In the genomic region with DNA sequence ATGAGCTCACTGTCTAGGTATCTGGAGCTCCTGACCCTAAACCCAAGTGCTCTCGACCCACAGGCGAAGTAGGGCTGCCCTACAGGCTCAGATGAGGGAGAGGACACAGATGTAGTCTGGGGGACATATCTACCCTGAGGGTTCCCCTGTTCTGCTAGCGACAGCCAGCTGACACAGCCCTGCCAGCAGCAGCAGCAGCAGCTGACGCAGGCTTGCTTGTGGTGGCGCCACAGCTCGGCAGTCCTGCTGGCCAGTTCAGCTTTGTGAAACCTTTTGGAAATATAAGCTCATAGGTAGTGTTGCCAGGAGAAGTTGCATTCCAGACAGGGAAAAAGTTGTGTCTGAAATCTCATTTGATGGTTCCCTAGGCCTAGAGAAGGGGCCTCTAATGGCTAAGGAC, we compare ENCODE assay signal across 25 mouse cellular contexts. TPM values are rescaled to one million over a fixed set of nuclear protein-coding genes. Genes with fewer than 3 reads are reported as not detected.
A peak's percentile ranks its signal among the peaks of the same experiment; 100 is the strongest.
DNase-seq lines count a peak whose midpoint lies in the region; ATAC-seq and TF ChIP-seq lines count a peak whose summit lies in the region.
"Had no signal": no experiment of that assay in that cellular context is flagged by ENCODE, and none has a peak within 500 bp of the region (broad histone marks: within the 10 kb centered on the region; RNA-seq: fewer than 3 reads in every experiment).

No protein-coding gene starts in this region.

- peaks cover 21% of the 10 kb centered on the region for H3K36me3 ChIP-seq in heart, embryonic 10.5 days
- no peaks in the 10 kb centered on the region for H3K36me3 ChIP-seq in heart, adult 2 months (ENCODE audit: control insufficient read depth, insufficient read depth, low read length)
- H3K36me3 ChIP-seq in heart, embryonic 16.5 days (ENCODE audit: control insufficient read depth, insufficient read depth): peaks cover 21% of the 10 kb centered on the region
- peaks cover 20% of the 10 kb centered on the region for H3K36me3 ChIP-seq in limb, embryonic 14.5 days (ENCODE audit: control insufficient read depth, insufficient read depth, low read length)
- H3K36me3 ChIP-seq in limb, embryonic 10.5 days: peaks cover 30% of the 10 kb centered on the region
- H3K36me3 ChIP-seq in limb, embryonic 15.5 days: peaks cover 26% of the 10 kb centered on the region

- no peak for DNase-seq in heart, embryonic 10.5 days (ENCODE audit: low spot score)
- DNase-seq in heart, adult 2 months: no peak
- no peak for DNase-seq in heart, adult 8-10 months (ENCODE audit: low spot score)
- no peak for DNase-seq in limb, embryonic 14.5 days (ENCODE audit: low spot score)
- no peak for DNase-seq in limb, embryonic 10.5 days (ENCODE audit: low spot score)
- no peak for DNase-seq in frontal cortex, postnatal 36 days (ENCODE audit: low spot score in 2 of 2)
- DNase-seq: adrenal gland, adult 8-10 months; B cell, adult 2 months; cerebellum, adult 2 months; heart, postnatal 36 days; layer of hippocampus, adult 9-11 months; liver, postnatal 0 days; lung, postnatal 4 days; right cerebral cortex, postnatal 14 days had no signal

- H3K27me3 ChIP-seq in heart, embryonic 10.5 days (ENCODE audit: insufficient read depth, poor library complexity, severe bottlenecking): no peaks in the 10 kb centered on the region
- H3K27me3 ChIP-seq in heart, adult 2 months (ENCODE audit: control insufficient read depth, insufficient read depth, low read length): no peaks in the 10 kb centered on the region
- H3K27me3 ChIP-seq in heart, embryonic 16.5 days (ENCODE audit: control insufficient read depth, insufficient read depth, low read length): no peaks in the 10 kb centered on the region
- H3K27me3 ChIP-seq in limb, embryonic 14.5 days (ENCODE audit: control insufficient read depth, insufficient read depth, low read length): no peaks in the 10 kb centered on the region
- H3K27me3 ChIP-seq in limb, embryonic 10.5 days (ENCODE audit: low read depth, poor library complexity, severe bottlenecking): no peaks in the 10 kb centered on the region
- H3K27me3 ChIP-seq in limb, embryonic 15.5 days: no peaks in the 10 kb centered on the region
- H3K27me3 ChIP-seq: limb, embryonic 12.5 days; liver, embryonic 12.5 days; neural tube, embryonic 15.5 days had no signal

- H3K4me1 ChIP-seq in heart, embryonic 10.5 days: peaks cover 16% of the 10 kb centered on the region
- peaks cover 2% of the 10 kb centered on the region for H3K4me1 ChIP-seq in heart, adult 2 months (ENCODE audit: control insufficient read depth, insufficient read depth, low read length)
- H3K4me1 ChIP-seq in heart, embryonic 16.5 days (ENCODE audit: control insufficient read depth, insufficient read depth, low read length): peaks cover 22% of the 10 kb centered on the region
- no peaks in the 10 kb centered on the region; the same call in none of the 2 replicates for H3K4me1 ChIP-seq in limb, embryonic 14.5 days (ENCODE audit: control insufficient read depth, insufficient read depth, low read length)
- peaks cover 13% of the 10 kb centered on the region for H3K4me1 ChIP-seq in limb, embryonic 10.5 days
- H3K4me1 ChIP-seq in limb, embryonic 15.5 days: peaks cover 18% of the 10 kb centered on the region

- TF ChIP-seq POLR2A in heart, adult 2 months (IDR thresholded peaks at IDR 0.05; ENCODE audit: insufficient read depth, low read depth, low read length): no peak
- no peak for TF ChIP-seq POLR2A in limb, embryonic 14.5 days (IDR thresholded peaks at IDR 0.05; ENCODE audit: borderline replicate concordance, extremely low read depth, insufficient read depth, insufficient read length)

- intact Hi-C loops in heart, adult 2 months (cut with DNase I): no loop called here

- 44% methylated on average over 6 of the region's 6 CpGs for WGBS in heart, embryonic 10.5 days
- 44% methylated on average over 6 of the region's 6 CpGs for WGBS in heart, adult 2 months
- WGBS in heart, embryonic 16.5 days: 36% methylated on average over 6 of the region's 6 CpGs
- 56% methylated on average over 6 of the region's 6 CpGs for WGBS in limb, embryonic 14.5 days
- WGBS in limb, embryonic 10.5 days: 62% methylated on average over 6 of the region's 6 CpGs
- WGBS in limb, embryonic 15.5 days: 51% methylated on average over 6 of the region's 6 CpGs

- H3K79me2 ChIP-seq in heart, adult 2 months (replicated peaks; ENCODE audit: control insufficient read depth, insufficient read depth, low read length): peaks cover 2% of the 10 kb centered on the region; the same call in 1 of the 2 replicates

- no peak overlapping the region for H3K4me3 ChIP-seq in heart, embryonic 10.5 days
- H3K4me3 ChIP-seq in heart, adult 2 months: no peak overlapping the region
- no peak overlapping the region for H3K4me3 ChIP-seq in heart, embryonic 16.5 days (ENCODE audit: low read length)
- H3K4me3 ChIP-seq in limb, embryonic 14.5 days (replicated peaks; ENCODE audit: low read length): no peak overlapping the region
- H3K4me3 ChIP-seq in limb, embryonic 10.5 days: no peak overlapping the region
- H3K4me3 ChIP-seq in limb, embryonic 15.5 days: no peak overlapping the region
- H3K4me3 ChIP-seq: limb, embryonic 12.5 days; liver, embryonic 12.5 days; neural tube, embryonic 15.5 days had no signal

- TF ChIP-seq EP300 in heart, adult 2 months (IDR thresholded peaks at IDR 0.05; ENCODE audit: insufficient read depth, low read depth, low read length): no peak

- no peak overlapping the region for H3K4me2 ChIP-seq in heart, embryonic 16.5 days (ENCODE audit: low read depth, low read length)
- no peak overlapping the region for H3K4me2 ChIP-seq in limb, embryonic 14.5 days (replicated peaks; ENCODE audit: low read depth, low read length, severe bottlenecking)
- H3K4me2 ChIP-seq in limb, embryonic 15.5 days: no peak overlapping the region
- H3K4me2 ChIP-seq: hindbrain, embryonic 14.5 days; limb, embryonic 12.5 days; liver, embryonic 12.5 days; neural tube, embryonic 15.5 days had no signal

- no peaks in the 10 kb centered on the region for H3K9me3 ChIP-seq in heart, embryonic 10.5 days
- H3K9me3 ChIP-seq in heart, embryonic 16.5 days (replicated peaks; ENCODE audit: control insufficient read depth, low read length): no peaks in the 10 kb centered on the region
- no peaks in the 10 kb centered on the region for H3K9me3 ChIP-seq in limb, embryonic 14.5 days (ENCODE audit: control insufficient read depth, low read length)
- H3K9me3 ChIP-seq in limb, embryonic 10.5 days (replicated peaks): no peaks in the 10 kb centered on the region
- no peaks in the 10 kb centered on the region for H3K9me3 ChIP-seq in limb, embryonic 15.5 days
- H3K9me3 ChIP-seq: limb, embryonic 12.5 days; liver, embryonic 12.5 days; neural tube, embryonic 15.5 days had no signal

- H3K27ac ChIP-seq in heart, embryonic 10.5 days: peak overlapping the region; percentile 36; the same call in 1 of the 2 replicates
- no peak overlapping the region for H3K27ac ChIP-seq in heart, adult 2 months
- H3K27ac ChIP-seq in heart, embryonic 16.5 days (ENCODE audit: low read length): peak overlapping the region; percentile 59
- 0 out of 2 replicates have a peak overlapping the region, but pooled peaks have one; percentile 43 for H3K27ac ChIP-seq in limb, embryonic 14.5 days (replicated peaks; ENCODE audit: low read depth, low read length)
- H3K27ac ChIP-seq in limb, embryonic 10.5 days: no peak overlapping the region
- peak overlapping the region; percentile 2; the same call in 1 of the 2 replicates for H3K27ac ChIP-seq in limb, embryonic 15.5 days
- H3K27ac ChIP-seq: hindbrain, embryonic 14.5 days; limb, embryonic 12.5 days; liver, embryonic 12.5 days; neural tube, embryonic 15.5 days had no signal

- ATAC-seq in heart, embryonic 16.5 days (replicated peaks; ENCODE audit: extremely low read depth, insufficient read depth, low FRiP score): no peak
- no peak for ATAC-seq in limb, embryonic 14.5 days (ENCODE audit: low FRiP score, low read depth)
- ATAC-seq in limb, embryonic 15.5 days (ENCODE audit: insufficient number of reproducible peaks, low FRiP score, low TSS enrichment, low read depth): no peak
- ATAC-seq: forebrain, embryonic 14.5 days; inflammation-experienced regulatory T-cells, adult 6 months; liver, embryonic 12.5 days; liver, postnatal 0 days; lung, postnatal 0 days had no signal

- TF ChIP-seq CTCF in heart, adult 2 months (IDR thresholded peaks at IDR 0.05): no peak

- no peak overlapping the region for H3K9ac ChIP-seq in heart, adult 2 months (ENCODE audit: low read depth, low read length)
- peak overlapping the region; percentile 30; the same call in 1 of the 2 replicates for H3K9ac ChIP-seq in heart, embryonic 16.5 days (ENCODE audit: low read length)
- no peak overlapping the region for H3K9ac ChIP-seq in limb, embryonic 14.5 days (ENCODE audit: low read depth, low read length, severe bottlenecking)
- H3K9ac ChIP-seq in limb, embryonic 15.5 days: no peak overlapping the region
- H3K9ac ChIP-seq: hindbrain, embryonic 14.5 days; limb, embryonic 12.5 days; liver, postnatal 0 days; neural tube, embryonic 15.5 days had no signal

RNA-seq across cellular contexts. Expression of gene Zswim4, which starts 4.3 kb away (rescaled TPM):
- 14.4 and 17.5 TPM in 2 replicates for polyA plus RNA-seq in heart, embryonic 10.5 days (2016; fragmentation: Nextera tagmentation; extraction: Ambion mirVana)
- 1 to 10 TPM; 6.8 to 8.2 TPM for total RNA-seq in heart, adult 2 months (2021)
- polyA plus RNA-seq in heart, adult 2 months (2012; rRNA removed): 7.6 and 10.4 TPM in 2 replicates
- polyA plus RNA-seq in heart, embryonic 16.5 days (2015; fragmentation: Nextera tagmentation; extraction: Ambion mirVana): 8.4 and 9.9 TPM in 2 replicates
- 1 to 10 TPM; 6.6 to 8.0 (median 7.2) TPM for total RNA-seq in heart, adult 8-10 months (2022)
- 23.8 and 35.1 TPM in 2 replicates for polyA plus RNA-seq in limb, embryonic 14.5 days (2012; rRNA removed)
- 13.9 and 17.1 TPM in 2 replicates for polyA plus RNA-seq in limb, embryonic 14.5 days (2014; fragmentation: Nextera tagmentation; extraction: Ambion mirVana)
- polyA plus RNA-seq in limb, embryonic 10.5 days (2016; fragmentation: Nextera tagmentation; extraction: Ambion mirVana): 40.1 and 44.4 TPM in 2 replicates
- polyA plus RNA-seq in limb, embryonic 15.5 days (2015; fragmentation: Nextera tagmentation; extraction: Ambion mirVana): 13.5 and 15.1 TPM in 2 replicates

RNA-seq across cellular contexts. Expression of gene D8Ertd738e, which starts 8.4 kb away (rescaled TPM):
- polyA plus RNA-seq in heart, embryonic 10.5 days (2016; fragmentation: Nextera tagmentation; extraction: Ambion mirVana): 353 and 374 TPM in 2 replicates
- 100 to 1,000 TPM; 206 to 249 TPM for total RNA-seq in heart, adult 2 months (2021)
- 144 and 158 TPM in 2 replicates for polyA plus RNA-seq in heart, adult 2 months (2012; rRNA removed)
- polyA plus RNA-seq in heart, embryonic 16.5 days (2015; fragmentation: Nextera tagmentation; extraction: Ambion mirVana): 297 and 311 TPM in 2 replicates
- total RNA-seq in heart, adult 8-10 months (2022): 100 to 1,000 TPM; 165 to 232 (median 189) TPM
- polyA plus RNA-seq in limb, embryonic 14.5 days (2012; rRNA removed): 173 and 221 TPM in 2 replicates
- polyA plus RNA-seq in limb, embryonic 14.5 days (2014; fragmentation: Nextera tagmentation; extraction: Ambion mirVana): 374 and 380 TPM in 2 replicates
- 420 and 449 TPM in 2 replicates for polyA plus RNA-seq in limb, embryonic 10.5 days (2016; fragmentation: Nextera tagmentation; extraction: Ambion mirVana)
- polyA plus RNA-seq in limb, embryonic 15.5 days (2015; fragmentation: Nextera tagmentation; extraction: Ambion mirVana): 309 and 325 TPM in 2 replicates

RNA-seq across cellular contexts. Expression of gene Mri1, which starts 16.0 kb away (rescaled TPM):
- 60.5 and 74.9 TPM in 2 replicates for polyA plus RNA-seq in heart, embryonic 10.5 days (2016; fragmentation: Nextera tagmentation; extraction: Ambion mirVana)
- total RNA-seq in heart, adult 2 months (2021): 10 to 100 TPM; 10.8 to 12.0 TPM
- 13.6 and 20.8 TPM in 2 replicates for polyA plus RNA-seq in heart, adult 2 months (2012; rRNA removed)
- polyA plus RNA-seq in heart, embryonic 16.5 days (2015; fragmentation: Nextera tagmentation; extraction: Ambion mirVana): 45.0 and 46.2 TPM in 2 replicates
- 10 to 100 TPM; 10.5 to 15.0 (median 12.5) TPM for total RNA-seq in heart, adult 8-10 months (2022)
- 49.3 and 107 TPM in 2 replicates for polyA plus RNA-seq in limb, embryonic 14.5 days (2012; rRNA removed)
- 58.1 and 60.4 TPM in 2 replicates for polyA plus RNA-seq in limb, embryonic 14.5 days (2014; fragmentation: Nextera tagmentation; extraction: Ambion mirVana)
- polyA plus RNA-seq in limb, embryonic 10.5 days (2016; fragmentation: Nextera tagmentation; extraction: Ambion mirVana): 75.0 and 83.0 TPM in 2 replicates
- polyA plus RNA-seq in limb, embryonic 15.5 days (2015; fragmentation: Nextera tagmentation; extraction: Ambion mirVana): 62.0 and 65.5 TPM in 2 replicates

RNA-seq across cellular contexts. Expression of gene Ccdc130, which starts 29.0 kb away (rescaled TPM):
- polyA plus RNA-seq in heart, embryonic 10.5 days (2016; fragmentation: Nextera tagmentation; extraction: Ambion mirVana): 18.8 and 20.8 TPM in 2 replicates
- total RNA-seq in heart, adult 2 months (2021): 1 to 10 TPM; 5.0 to 8.1 TPM
- 19.9 and 20.8 TPM in 2 replicates for polyA plus RNA-seq in heart, adult 2 months (2012; rRNA removed)
- 14.9 and 19.4 TPM in 2 replicates for polyA plus RNA-seq in heart, embryonic 16.5 days (2015; fragmentation: Nextera tagmentation; extraction: Ambion mirVana)
- 10 to 100 TPM in 2 of 4 experiments, 1 to 10 TPM in 2; 7.5 to 12.3 (median 9.8) TPM for total RNA-seq in heart, adult 8-10 months (2022)
- polyA plus RNA-seq in limb, embryonic 14.5 days (2012; rRNA removed): 38.0 and 39.5 TPM in 2 replicates
- polyA plus RNA-seq in limb, embryonic 14.5 days (2014; fragmentation: Nextera tagmentation; extraction: Ambion mirVana): 16.5 and 19.1 TPM in 2 replicates
- 15.0 and 22.9 TPM in 2 replicates for polyA plus RNA-seq in limb, embryonic 10.5 days (2016; fragmentation: Nextera tagmentation; extraction: Ambion mirVana)
- polyA plus RNA-seq in limb, embryonic 15.5 days (2015; fragmentation: Nextera tagmentation; extraction: Ambion mirVana): 18.8 and 20.6 TPM in 2 replicates

RNA-seq across cellular contexts. Expression of gene Nanos3, which starts 56.1 kb away (rescaled TPM):
- polyA plus RNA-seq in heart, embryonic 10.5 days (2016; fragmentation: Nextera tagmentation; extraction: Ambion mirVana): 1.2 and 2.3 TPM in 2 replicates
- total RNA-seq in heart, adult 2 months (2021): 1 to 10 TPM in 1 of 2 experiments, not detected in 1; 1.9 TPM
- polyA plus RNA-seq in heart, adult 2 months (2012; rRNA removed): 0.61 TPM in 1 of 2 replicates, not detected in the other
- 1.5 and 1.6 TPM in 2 replicates for polyA plus RNA-seq in heart, embryonic 16.5 days (2015; fragmentation: Nextera tagmentation; extraction: Ambion mirVana)
- total RNA-seq in heart, adult 8-10 months (2022): 1 to 10 TPM in 3 of 4 experiments, under 1 TPM in 1; 0.98 to 1.7 (median 1.5) TPM
- polyA plus RNA-seq in limb, embryonic 14.5 days (2012; rRNA removed): 3.0 and 4.8 TPM in 2 replicates
- polyA plus RNA-seq in limb, embryonic 14.5 days (2014; fragmentation: Nextera tagmentation; extraction: Ambion mirVana): 5.4 and 5.8 TPM in 2 replicates
- polyA plus RNA-seq in limb, embryonic 10.5 days (2016; fragmentation: Nextera tagmentation; extraction: Ambion mirVana): 3.1 and 3.2 TPM in 2 replicates
- polyA plus RNA-seq in limb, embryonic 15.5 days (2015; fragmentation: Nextera tagmentation; extraction: Ambion mirVana): 1.8 and 3.0 TPM in 2 replicates
- total RNA-seq: gastrocnemius, adult 8-10 months; monocyte, adult 5-6 weeks had no signal
- polyA plus RNA-seq: inflammation-experienced regulatory T-cells, adult 6 months had no signal

Comparison
In these comparisons a context has a peak if more than half of its experiments do, and no peak if none do; other contexts are left out.
1. H3K27ac ChIP-seq: peak in heart, embryonic 10.5 days (single experiment), heart, embryonic 16.5 days (single experiment), limb, embryonic 14.5 days (single experiment) and limb, embryonic 15.5 days (single experiment); none in heart, adult 2 months (single experiment) and limb, embryonic 10.5 days (single experiment).